Mouse (Mus musculus) cerebellum, postnatal 4 days (tissue): Measurements from ENCODE around the gene Mrpl45.
A peak's percentile ranks its signal among the peaks of the same experiment; 100 is the strongest.
"Not testable (repeated sequence)": the region's sequence is repeated elsewhere in the genome, so short reads cannot be mapped to it uniquely, and the experiment has no call there.

Source experiments
- DNase-seq, 2 experiments: peaks; one replicate each; pipeline ENCODE4 v3.0.0; 2022; ENCODE audit warnings: low spot score in 2 of 2, mixed read lengths in 1 of 2

Mrpl45 gene

GRCm38 (mm10) chr11:97296542-97296941 is 19.0 kb upstream of the Mrpl45 start:
- no peak for DNase-seq

GRCm38 (mm10) chr11:97299939-97300338 is 15.6 kb upstream of the Mrpl45 start:
- DNase-seq: no peak

- DNase-seq: no peak
Measured at GRCm38 (mm10) chr11:97301406-97301805, 14.1 kb upstream of the Mrpl45 start.

- DNase-seq: no peak
Measured at GRCm38 (mm10) chr11:97302231-97302781, 13.2 kb upstream of the Mrpl45 start.

GRCm38 (mm10) chr11:97304631-97305030 is 10.9 kb upstream of the Mrpl45 start:
- DNase-seq: no peak

GRCm38 (mm10) chr11:97307294-97308069 is 8.0 kb upstream of the Mrpl45 start:
- no peak for DNase-seq

GRCm38 (mm10) chr11:97308806-97309450 is 6.6 kb upstream of the Mrpl45 start:
- DNase-seq: no peak

- DNase-seq: no peak
Measured at GRCm38 (mm10) chr11:97309451-97309836, 6.1 kb upstream of the Mrpl45 start.

- peak in 1 of 2 experiments; percentile 71 for DNase-seq
Measured at GRCm38 (mm10) chr11:97309911-97310571, 5.5 kb upstream of the Mrpl45 start.

GRCm38 (mm10) chr11:97310895-97311631 is 4.5 kb upstream of the Mrpl45 start:
- no peak for DNase-seq

- DNase-seq: not testable (repeated sequence)
Measured at GRCm38 (mm10) chr11:97312871-97313270, 2.6 kb upstream of the Mrpl45 start.

- DNase-seq: no peak
Measured at GRCm38 (mm10) chr11:97314110-97314509, 1.4 kb upstream of the Mrpl45 start.

- no peak for DNase-seq
Measured at GRCm38 (mm10) chr11:97314751-97315503, 589 bp upstream of the Mrpl45 start.

GRCm38 (mm10) chr11:97321197-97321596 is 5.7 kb downstream of the Mrpl45 start:
- DNase-seq: no peak

GRCm38 (mm10) chr11:97321894-97322600 is 6.5 kb downstream of the Mrpl45 start:
- DNase-seq: not testable (repeated sequence)

GRCm38 (mm10) chr11:97325224-97325623 is 9.7 kb downstream of the Mrpl45 start:
- DNase-seq: no peak

GRCm38 (mm10) chr11:97328148-97328547 is 12.6 kb downstream of the Mrpl45 start:
- DNase-seq: peak in 1 of 2 experiments; percentile 69

- DNase-seq: no peak
Measured at GRCm38 (mm10) chr11:97330315-97330714, 14.8 kb downstream of the Mrpl45 start.

- no peak for DNase-seq
Measured at GRCm38 (mm10) chr11:97331231-97332190, 16.0 kb downstream of the Mrpl45 start.
